Mouse (Mus musculus): ENCODE data around the gene Gm9944.

The Gm9944 gene

GRCm38 (mm10) chr4:144453217-144453616 lies at the start of gene Gm9944:
TSS of gene Gm9944 (minus strand) at chr4:144453317.
- no peak for DNase-seq (ENCODE audit: extremely low read depth, insufficient read length, low spot score)

GRCm38 (mm10) chr4:144493331-144493730 lies 40.2 kb upstream of the Gm9944 start:
- DNase-seq (ENCODE audit: extremely low read depth, insufficient read length, low spot score), result no peak

- no peak for DNase-seq (ENCODE audit: extremely low read depth, insufficient read length, low spot score)
Observed at GRCm38 (mm10) chr4:144468091-144468490, 15.0 kb upstream of the Gm9944 start.

GRCm38 (mm10) chr4:144465206-144465605 lies 12.1 kb upstream of the Gm9944 start:
- DNase-seq (ENCODE audit: extremely low read depth, insufficient read length, low spot score), result no peak

GRCm38 (mm10) chr4:144463656-144464055 lies 10.5 kb upstream of the Gm9944 start, which contains the start of gene Aadacl3:
TSS of gene Aadacl3 (minus strand) at chr4:144463756.
- DNase-seq (ENCODE audit: extremely low read depth, insufficient read length, low spot score), result no peak

- no peak for DNase-seq (ENCODE audit: extremely low read depth, insufficient read length, low spot score)
Observed at GRCm38 (mm10) chr4:144448546-144448945, 4.6 kb downstream of the Gm9944 start.

GRCm38 (mm10) chr4:144441582-144441981 lies 11.5 kb downstream of the Gm9944 start:
- DNase-seq (ENCODE audit: extremely low read depth, insufficient read length, low spot score), result no peak

GRCm38 (mm10) chr4:144441095-144441494 lies 12.0 kb downstream of the Gm9944 start:
- DNase-seq (ENCODE audit: extremely low read depth, insufficient read length, low spot score), result no peak

GRCm38 (mm10) chr4:144438672-144439071 lies 14.4 kb downstream of the Gm9944 start, which contains the start of gene 1700012P22Rik:
TSS of gene 1700012P22Rik (minus strand) at chr4:144438772.
- no peak for DNase-seq (ENCODE audit: extremely low read depth, insufficient read length, low spot score)

GRCm38 (mm10) chr4:144433216-144433615 lies 19.9 kb downstream of the Gm9944 start:
- no peak for DNase-seq (ENCODE audit: extremely low read depth, insufficient read length, low spot score)

- DNase-seq (ENCODE audit: extremely low read depth, insufficient read length, low spot score), result no peak
Observed at GRCm38 (mm10) chr4:144430723-144431122, 22.4 kb downstream of the Gm9944 start.

- no peak for DNase-seq (ENCODE audit: extremely low read depth, insufficient read length, low spot score)
Observed at GRCm38 (mm10) chr4:144428868-144429267, 24.2 kb downstream of the Gm9944 start.

GRCm38 (mm10) chr4:144424590-144424989 lies 28.5 kb downstream of the Gm9944 start:
- no peak for DNase-seq (ENCODE audit: extremely low read depth, insufficient read length, low spot score)

GRCm38 (mm10) chr4:144420644-144421043 lies 32.5 kb downstream of the Gm9944 start:
- no peak for DNase-seq (ENCODE audit: extremely low read depth, insufficient read length, low spot score)

- DNase-seq (ENCODE audit: extremely low read depth, insufficient read length, low spot score), result no peak
Observed at GRCm38 (mm10) chr4:144408290-144408689, 44.8 kb downstream of the Gm9944 start, which contains the start of gene Pramef12. TSS of gene Pramef12 (minus strand) at chr4:144408464.

- no peak for DNase-seq (ENCODE audit: extremely low read depth, insufficient read length, low spot score)
Observed at GRCm38 (mm10) chr4:144406261-144406660, 46.9 kb downstream of the Gm9944 start.

GRCm38 (mm10) chr4:144404456-144405086 lies 48.5 kb downstream of the Gm9944 start:
- no peak for DNase-seq (ENCODE audit: extremely low read depth, insufficient read length, low spot score)
